Mouse (Mus musculus) liver, adult 2 months (tissue): ENCODE results near the gene Zfp949. TPM values are rescaled to one million over a fixed set of nuclear protein-coding genes. Genes with fewer than 3 reads are reported as not detected.

Source experiments
- DNase-seq: peaks from one replicate; pipeline ENCODE4 v3.0.0-alpha.2; 2011; ENCODE audit warnings: low read depth, low spot score; ENCODE audit errors: extremely low read depth
- H3K27ac ChIP-seq: fragments of 200-500 bp; replicated peaks from 2 replicates; pipeline ENCODE4 v1.5.1; 2012; ENCODE audit warnings: low read depth, mild to moderate bottlenecking, control low read depth, inconsistent platforms, low read length; ENCODE audit not compliant: insufficient read depth
- H3K27me3 ChIP-seq: fragments of 200-500 bp; 2 replicates; pipeline ENCODE4 v1.6.1; 2012; ENCODE audit warnings: mild to moderate bottlenecking, moderate library complexity, low read length, inconsistent platforms; ENCODE audit not compliant: control insufficient read depth, insufficient read depth
- H3K36me3 ChIP-seq: fragments of 200-500 bp; 2 replicates; pipeline ENCODE4 v1.6.1; 2012; ENCODE audit warnings: low read length, inconsistent platforms; ENCODE audit not compliant: control insufficient read depth, insufficient read depth
- H3K4me1 ChIP-seq: fragments of 200-500 bp; 2 replicates; pipeline ENCODE4 v1.6.1; 2011; ENCODE audit warnings: low read length; ENCODE audit not compliant: control insufficient read depth, insufficient read depth
- H3K4me3 ChIP-seq: fragments of 200-500 bp; 2 replicates; pipeline ENCODE4 v1.5.1; 2011; ENCODE audit warnings: low read depth, mild to moderate bottlenecking, control low read depth, low read length, moderate library complexity; ENCODE audit not compliant: insufficient read depth
- H3K79me2 ChIP-seq: fragments of 200-500 bp; 2 replicates; pipeline ENCODE4 v1.6.1; 2012; ENCODE audit warnings: inconsistent platforms, mild to moderate bottlenecking, low read length, moderate library complexity; ENCODE audit not compliant: control insufficient read depth, insufficient read depth
- H3K9ac ChIP-seq: fragments of 200-500 bp; 2 replicates; pipeline ENCODE4 v1.6.1; 2012; ENCODE audit warnings: low read depth, mild to moderate bottlenecking, control low read depth, inconsistent platforms, low read length
- CTCF ChIP-seq: fragments of 200-500 bp; IDR thresholded peaks from 2 replicates; pipeline ENCODE4 v1.5.1; 2011; ENCODE audit warnings: low read depth, low read length, control low read depth
- POLR2A ChIP-seq: fragments of 200-500 bp; IDR thresholded peaks from 2 replicates; pipeline ENCODE4 v1.6.1; 2011; ENCODE audit warnings: low read length, control low read depth; ENCODE audit not compliant: insufficient read depth; ENCODE audit errors: extremely low read depth
- WGBS: fragments of 180-500 bp; shearing (Covaris S2); methylation state at CpG from one replicate; pipeline ENCODE4 v1.1.7; 2018; 5-methylcytosine and 5-hydroxymethylcytosine counted together
- polyA plus RNA-seq: library from polyadenylated mRNA; depleted of rRNA; stranded (reverse); fragments of >200 nt; gene quantifications from 2 replicates; pipeline ENCODE4 v1.2.3, GENCODE M21; 2012
- total RNA-seq: library from RNA; depleted of rRNA; stranded (reverse); fragments of >200 nt; gene quantifications from 2 replicates; pipeline ENCODE4 v1.2.3, GENCODE M21; 2014

The Zfp949 gene
- total and polyA plus RNA-seq, 2 experiments, result 2.4 to 9.0 TPM

GRCm38 (mm10) chr9:88529979-88530580, 17.7 kb upstream of the Zfp949 start:
- H3K9ac ChIP-seq, result no peak overlapping the region
- H3K27ac ChIP-seq, result no peak overlapping the region
- no peak overlapping the region for H3K4me3 ChIP-seq
- no peaks in the 10 kb centered on the region for H3K27me3 ChIP-seq
- no peaks in the 10 kb centered on the region for H3K79me2 ChIP-seq
- no peak for TF ChIP-seq CTCF
- no peak for TF ChIP-seq POLR2A
- DNase-seq, result no peak
- H3K4me1 ChIP-seq, result no peaks in the 10 kb centered on the region
- H3K36me3 ChIP-seq, result no peaks in the 10 kb centered on the region
- 82% methylated on average over 5 of the region's 5 CpGs for WGBS

- no peak for DNase-seq
- no peak for TF ChIP-seq CTCF
- TF ChIP-seq POLR2A, result no peak
- H3K4me3 ChIP-seq, result no peak overlapping the region
- no peaks in the 10 kb centered on the region for H3K27me3 ChIP-seq
- 93% methylated on average over 5 of the region's 5 CpGs for WGBS
- no peaks in the 10 kb centered on the region for H3K4me1 ChIP-seq
- no peaks in the 10 kb centered on the region for H3K79me2 ChIP-seq
- no peak overlapping the region for H3K27ac ChIP-seq
- H3K9ac ChIP-seq, result no peak overlapping the region
- no peaks in the 10 kb centered on the region for H3K36me3 ChIP-seq
Observed at GRCm38 (mm10) chr9:88534093-88534492, 13.7 kb upstream of the Zfp949 start.

- TF ChIP-seq POLR2A (no peak), CTCF (no peak)
- H3K27me3 ChIP-seq, result no peaks in the 10 kb centered on the region
- no peaks in the 10 kb centered on the region for H3K36me3 ChIP-seq
- no peak overlapping the region for H3K9ac ChIP-seq
- no peak for DNase-seq
- H3K4me1 ChIP-seq, result no peaks in the 10 kb centered on the region
- WGBS, result 81% methylated on average over 5 of the region's 5 CpGs
- no peaks in the 10 kb centered on the region for H3K79me2 ChIP-seq
- H3K4me3 ChIP-seq, result no peak overlapping the region
- no peak overlapping the region for H3K27ac ChIP-seq
Observed at GRCm38 (mm10) chr9:88539546-88540224, 8.1 kb upstream of the Zfp949 start.

GRCm38 (mm10) chr9:88542816-88543215, 5.0 kb upstream of the Zfp949 start:
- Histone ChIP-seq H3K9ac (no peak overlapping the region), H3K4me3 (no peak overlapping the region), H3K79me2 (no peaks in the 10 kb centered on the region), H3K36me3 (no peaks in the 10 kb centered on the region), H3K27ac (no peak overlapping the region), H3K27me3 (no peaks in the 10 kb centered on the region), H3K4me1 (0 out of 2 replicates have a peak, but pooled peaks cover 3% of the 10 kb centered on the region)
- TF ChIP-seq CTCF, result 0 out of 2 replicates have a peak, but pooled peaks have one; percentile 0
- no peak for TF ChIP-seq POLR2A
- WGBS, result 22% methylated on average over 2 of the region's 2 CpGs
- peak; percentile 29 for DNase-seq

- TF ChIP-seq POLR2A (no peak), CTCF (no peak)
- H3K79me2 ChIP-seq, result peaks cover 10% of the 10 kb centered on the region; the same call in 1 of the 2 replicates
Observed at GRCm38 (mm10) chr9:88545534-88545933, 2.3 kb upstream of the Zfp949 start.

GRCm38 (mm10) chr9:88546166-88546565, 1.7 kb upstream of the Zfp949 start:
- H3K9ac ChIP-seq, result no peak overlapping the region
- peaks cover 7% of the 10 kb centered on the region for H3K4me1 ChIP-seq
- WGBS, result 3% methylated on average over 2 of the region's 2 CpGs
- H3K79me2 ChIP-seq, result peaks cover 14% of the 10 kb centered on the region; the same call in 1 of the 2 replicates
- H3K36me3 ChIP-seq, result peaks cover under 1% of the 10 kb centered on the region; the same call in 1 of the 2 replicates
- DNase-seq, result peak; percentile 60
- H3K4me3 ChIP-seq, result no peak overlapping the region
- H3K27me3 ChIP-seq, result no peaks in the 10 kb centered on the region
- H3K27ac ChIP-seq, result no peak overlapping the region
- TF ChIP-seq CTCF, result peak; percentile 45
- no peak for TF ChIP-seq POLR2A

More at GRCm38 (mm10) chr9:88545534-88545933, 2.3 kb upstream of the Zfp949 start:
- no peak for DNase-seq
- WGBS, result 59% methylated on average over 3 of the region's 3 CpGs
- Histone ChIP-seq H3K36me3 (no peaks in the 10 kb centered on the region), H3K4me3 (no peak overlapping the region), H3K4me1 (peaks cover 7% of the 10 kb centered on the region), H3K27ac (no peak overlapping the region), H3K27me3 (no peaks in the 10 kb centered on the region), H3K9ac (no peak overlapping the region)
